Mouse (Mus musculus): ENCODE results near the gene Hspb1.

DNA sequence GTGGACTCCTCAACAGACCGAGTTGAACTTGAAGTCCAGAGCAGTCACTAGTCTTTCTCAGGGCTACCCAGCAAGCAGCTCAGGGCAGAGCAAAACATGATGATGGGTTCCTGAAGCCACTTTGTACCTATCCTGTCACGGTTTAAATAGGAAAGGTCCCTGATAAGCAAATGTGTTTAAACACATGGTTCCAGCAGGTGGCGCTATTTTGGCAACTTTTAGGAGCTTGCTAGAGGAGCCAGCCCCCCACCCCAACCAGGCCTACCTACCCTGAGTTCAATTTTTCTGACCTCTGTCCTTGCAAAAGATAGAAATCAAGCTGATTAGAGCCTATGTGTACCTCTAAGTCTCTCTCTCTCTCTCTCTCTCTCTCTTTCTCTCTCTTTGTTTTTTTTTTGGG is 10.3 kb downstream of the Hspb1 start:
- TF ChIP-seq CTCF (IDR thresholded peaks at IDR 0.05): peak; percentile 79
- TF ChIP-seq POLR2A (IDR thresholded peaks at IDR 0.05; ENCODE audit: insufficient read depth, low read depth, low read length): no peak
- TF ChIP-seq EP300 (IDR thresholded peaks at IDR 0.05; ENCODE audit: insufficient read depth, low read depth, low read length): no peak
